Mouse (Mus musculus): ENCODE measurements around the gene Etfrf1.

Etfrf1 gene

GRCm38 (mm10) chr6:145210816-145211338 is at the start of gene Etfrf1, which contains the start of gene Casc1:
TSS of gene Etfrf1 (plus strand) at chr6:145211134.
TSS of gene Casc1 (minus strand) at chr6:145211005.
- DNase-seq = peak; percentile 100

- no peak for DNase-seq
These were observed 38.9 kb upstream of the Etfrf1 start for GRCm38 (mm10) chr6:145171892-145172606.

- peak; percentile 85 to 86 for DNase-seq
These were observed 37.1 kb upstream of the Etfrf1 start for GRCm38 (mm10) chr6:145173781-145174191.

- peak in 1 of 2 experiments; percentile 16 for DNase-seq
These were observed 35.4 kb upstream of the Etfrf1 start for GRCm38 (mm10) chr6:145175571-145175981.

GRCm38 (mm10) chr6:145176474-145176873 is 34.5 kb upstream of the Etfrf1 start:
- DNase-seq = no peak

GRCm38 (mm10) chr6:145179665-145180064 is 31.3 kb upstream of the Etfrf1 start:
- DNase-seq = peak; percentile 33 to 35

GRCm38 (mm10) chr6:145182044-145182443 is 28.9 kb upstream of the Etfrf1 start:
- DNase-seq = peak in 1 of 2 experiments; percentile 13

GRCm38 (mm10) chr6:145186096-145186495 is 24.8 kb upstream of the Etfrf1 start:
- DNase-seq = no peak

- DNase-seq = no peak
These were observed 23.5 kb upstream of the Etfrf1 start for GRCm38 (mm10) chr6:145187093-145188088.

GRCm38 (mm10) chr6:145193038-145193437 is 17.9 kb upstream of the Etfrf1 start:
- DNase-seq = no peak

- DNase-seq = no peak
These were observed 17.5 kb upstream of the Etfrf1 start for GRCm38 (mm10) chr6:145193446-145193845.

- DNase-seq = no peak
These were observed 12.8 kb upstream of the Etfrf1 start for GRCm38 (mm10) chr6:145197949-145198686.

GRCm38 (mm10) chr6:145202432-145203125 is 8.4 kb upstream of the Etfrf1 start:
- DNase-seq = no peak

GRCm38 (mm10) chr6:145204440-145204839 is 6.5 kb upstream of the Etfrf1 start:
- no peak for DNase-seq

GRCm38 (mm10) chr6:145205142-145205541 is 5.8 kb upstream of the Etfrf1 start:
- no peak for DNase-seq

- no peak for DNase-seq
These were observed 766 bp upstream of the Etfrf1 start for GRCm38 (mm10) chr6:145210056-145210680.

- no peak for DNase-seq
These were observed 707 bp downstream of the Etfrf1 start for GRCm38 (mm10) chr6:145211376-145212305.

- no peak for DNase-seq
These were observed 3.0 kb downstream of the Etfrf1 start for GRCm38 (mm10) chr6:145213916-145214315.

- DNase-seq = no peak
These were observed 4.9 kb downstream of the Etfrf1 start for GRCm38 (mm10) chr6:145215826-145216225.

- DNase-seq = no peak
These were observed 13.3 kb downstream of the Etfrf1 start for GRCm38 (mm10) chr6:145224246-145224645.

All from lung, adult 18-20 months (tissue).